Mouse (Mus musculus) liver, postnatal 0 days (tissue): ENCODE data around the gene Odc1.

ENCODE experiments used
- CTCF ChIP-seq: sonication (generic); IDR thresholded peaks from 2 replicates; pipeline ENCODE4 v1.5.1; 2016; ENCODE audit warnings: antibody characterized with exemption, low read depth
- EP300 ChIP-seq: IDR thresholded peaks from 2 replicates; pipeline ENCODE4 v1.6.1; 2016; ENCODE audit warnings: antibody characterized with exemption, low read depth, mild to moderate bottlenecking

- no peak for TF ChIP-seq CTCF
- TF ChIP-seq EP300, result no peak
Measured at GRCm38 (mm10) chr12:17529726-17530125, 14.9 kb upstream of the Odc1 start.
